Mouse (Mus musculus): Measurements from ENCODE around the gene Nlgn2. TPM values are rescaled to one million over a fixed set of nuclear protein-coding genes. Genes with fewer than 3 reads are reported as not detected.

The Nlgn2 gene
- total RNA-seq (2021): 1 to 10 TPM; 6.8 to 7.4 TPM
- long read RNA-seq, experiment 1, partial matches to known transcripts: 0 of 2 reads
- long read RNA-seq, experiment 1, other reads (novel, unspliced or antisense): 2 of 2 reads
- long read RNA-seq, experiment 2, partial matches to known transcripts: 0 of 4 reads
- long read RNA-seq, experiment 2, other reads (novel, unspliced or antisense): 4 of 4 reads

DNA sequence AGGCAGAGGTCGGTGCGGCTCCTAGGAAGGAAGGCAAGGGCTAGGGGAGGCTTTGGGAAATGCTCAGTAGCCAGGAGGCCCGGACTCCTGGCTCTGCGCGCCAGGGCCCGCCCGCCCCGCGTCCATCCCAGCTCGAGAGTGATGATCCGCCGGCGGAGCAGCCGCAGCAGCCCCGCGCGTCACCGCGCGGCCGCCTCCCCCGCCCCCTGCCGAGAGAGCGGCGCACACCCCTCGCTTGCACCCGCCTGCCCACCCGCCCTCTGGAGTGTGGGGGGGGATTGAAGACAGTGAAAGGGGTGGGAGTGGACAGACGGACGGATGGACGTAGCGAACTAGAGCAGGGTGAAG lies at the start of gene Nlgn2:
Gene Nlgn2 (minus strand): TSS at position 181 of the 348 bp plus-strand sequence.
- DNase-seq: no peak
- intact Hi-C loops (cut with DNase I; ENCODE audit: low total_unique reads): loop anchor here (5.0 kb wide), 1 partner anchor 35 kb away; the partner anchor contains the start of gene Fgf11

DNA sequence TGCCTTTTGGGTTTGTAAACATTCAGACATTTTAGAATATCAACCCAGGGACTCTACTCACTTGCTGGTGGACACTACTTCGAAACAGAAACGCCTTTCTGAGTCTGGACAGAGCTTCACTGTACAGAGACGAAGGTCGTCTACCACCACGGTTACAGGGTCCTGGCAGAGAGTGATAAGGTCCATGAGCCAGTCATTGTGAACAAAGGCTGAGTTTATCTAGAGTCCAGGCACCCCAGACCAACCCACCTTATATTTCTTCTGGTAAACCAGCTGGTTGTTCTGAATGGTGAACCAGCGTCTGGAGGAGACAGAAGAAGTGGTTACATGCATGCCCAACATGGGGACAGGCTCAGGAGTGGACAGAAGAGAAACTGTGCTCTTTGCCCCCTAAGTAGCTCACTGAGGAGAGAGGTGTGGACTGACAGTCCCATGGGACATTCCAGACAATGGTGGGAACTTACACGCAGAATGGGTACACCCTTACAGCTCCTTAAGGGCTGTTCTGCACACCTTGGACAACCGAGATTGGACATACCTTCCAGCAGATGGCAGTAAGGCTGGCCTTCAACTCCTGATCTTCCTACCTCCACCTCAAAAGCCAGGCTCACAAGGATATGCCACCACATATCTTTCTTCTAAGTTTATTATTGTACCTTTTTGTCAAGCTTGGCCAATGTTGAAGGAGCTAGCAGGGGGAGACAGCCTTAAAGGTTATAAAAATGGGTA lies 49.5 kb upstream of the Nlgn2 start:
- no peak for DNase-seq
- intact Hi-C loops (cut with DNase I; ENCODE audit: low total_unique reads): no loop called here

DNA sequence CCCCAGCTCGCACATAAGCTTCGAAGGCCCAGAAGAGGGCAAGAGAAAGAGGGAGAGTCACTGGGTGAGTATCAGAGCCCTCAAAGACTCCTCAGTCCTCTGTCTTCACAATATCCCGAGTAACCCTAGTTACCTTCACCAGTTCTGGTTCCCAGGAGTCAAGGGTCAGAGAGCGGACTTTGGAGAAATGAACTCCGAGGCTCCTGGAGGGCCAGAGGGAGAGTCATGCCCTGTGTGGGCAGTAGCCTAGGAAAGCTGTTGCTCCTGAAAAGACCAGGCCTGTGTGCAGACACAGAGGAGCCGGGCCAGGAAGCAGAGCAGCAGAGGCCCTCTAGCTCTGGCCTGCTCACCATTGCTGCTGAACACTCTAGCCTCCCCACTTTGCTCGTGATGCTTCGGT lies 47.1 kb upstream of the Nlgn2 start:
- intact Hi-C loops (cut with DNase I; ENCODE audit: low total_unique reads): no loop called here
- no peak for DNase-seq

DNA sequence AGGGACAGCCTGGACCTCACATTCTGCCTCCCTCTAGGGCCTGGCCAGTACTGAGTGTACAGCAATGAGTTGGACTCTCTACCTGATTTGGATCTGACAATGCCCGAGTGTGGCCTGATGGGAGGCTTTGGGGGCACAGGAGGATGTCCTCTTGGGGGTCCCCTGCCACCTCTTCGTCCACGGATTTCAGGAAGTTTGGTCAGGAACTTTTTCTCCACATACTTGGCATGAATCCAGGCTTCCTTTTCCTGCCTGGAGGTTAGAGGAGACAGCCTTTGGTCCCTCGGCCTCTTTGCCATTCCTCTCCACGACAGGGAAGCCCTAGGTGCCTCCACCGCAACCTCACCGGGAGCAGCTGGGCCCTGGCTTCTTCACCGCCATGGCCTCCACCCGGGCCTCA lies 46.7 kb upstream of the Nlgn2 start:
- intact Hi-C loops (cut with DNase I; ENCODE audit: low total_unique reads): no loop called here
- DNase-seq: no peak

DNA sequence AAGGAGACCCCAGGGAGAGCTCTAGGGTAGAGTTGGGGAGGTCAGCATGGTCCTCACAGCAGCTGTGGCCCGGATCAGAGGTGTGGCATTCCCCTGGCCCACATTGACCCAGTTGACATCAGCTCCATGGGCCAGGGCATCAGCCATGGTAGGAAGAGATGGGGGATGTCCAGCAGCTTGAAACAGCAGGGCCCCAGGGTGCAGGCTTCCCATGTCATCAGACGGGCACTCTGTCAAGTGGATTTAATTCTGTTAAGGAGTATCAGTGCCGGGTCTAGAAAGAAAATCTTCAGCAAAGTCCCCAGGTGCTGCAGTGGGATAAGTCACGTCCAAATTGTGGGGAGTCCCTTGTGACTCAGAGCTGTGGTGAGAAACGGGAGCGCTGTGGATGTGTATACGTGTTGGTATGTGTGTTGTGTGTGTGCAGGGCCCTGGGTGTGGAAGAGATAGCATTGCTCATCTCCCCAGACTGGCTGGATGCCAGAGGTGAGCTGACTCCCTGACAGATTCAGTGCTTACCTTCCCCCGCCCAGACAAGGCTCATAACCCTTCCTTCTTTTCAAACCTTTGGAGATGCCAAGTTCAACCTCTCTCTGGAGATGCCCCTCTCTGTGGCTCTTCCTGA lies 46.1 kb upstream of the Nlgn2 start:
- no peak for DNase-seq
- intact Hi-C loops (cut with DNase I; ENCODE audit: low total_unique reads): no loop called here

DNA sequence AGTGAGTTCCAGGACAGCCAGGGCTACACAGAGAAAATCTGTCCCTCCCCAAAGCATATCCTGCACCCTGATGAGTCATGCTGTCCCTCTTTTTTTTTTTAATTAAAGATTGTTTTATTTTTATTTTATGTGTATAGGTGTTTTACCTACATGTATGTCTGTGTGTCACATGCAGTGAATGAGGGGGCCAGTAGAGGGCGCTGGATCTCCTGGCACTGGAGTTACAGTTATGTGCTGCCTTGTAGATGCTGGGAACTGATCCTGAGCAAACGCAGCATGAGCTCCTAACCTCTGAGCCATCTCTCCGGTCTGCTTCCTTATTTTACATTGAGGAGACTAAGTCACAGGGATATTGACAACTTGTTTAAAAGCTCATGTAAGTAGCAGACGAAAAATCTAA lies 45.5 kb upstream of the Nlgn2 start:
- DNase-seq: no peak
- intact Hi-C loops (cut with DNase I; ENCODE audit: low total_unique reads): no loop called here

DNA sequence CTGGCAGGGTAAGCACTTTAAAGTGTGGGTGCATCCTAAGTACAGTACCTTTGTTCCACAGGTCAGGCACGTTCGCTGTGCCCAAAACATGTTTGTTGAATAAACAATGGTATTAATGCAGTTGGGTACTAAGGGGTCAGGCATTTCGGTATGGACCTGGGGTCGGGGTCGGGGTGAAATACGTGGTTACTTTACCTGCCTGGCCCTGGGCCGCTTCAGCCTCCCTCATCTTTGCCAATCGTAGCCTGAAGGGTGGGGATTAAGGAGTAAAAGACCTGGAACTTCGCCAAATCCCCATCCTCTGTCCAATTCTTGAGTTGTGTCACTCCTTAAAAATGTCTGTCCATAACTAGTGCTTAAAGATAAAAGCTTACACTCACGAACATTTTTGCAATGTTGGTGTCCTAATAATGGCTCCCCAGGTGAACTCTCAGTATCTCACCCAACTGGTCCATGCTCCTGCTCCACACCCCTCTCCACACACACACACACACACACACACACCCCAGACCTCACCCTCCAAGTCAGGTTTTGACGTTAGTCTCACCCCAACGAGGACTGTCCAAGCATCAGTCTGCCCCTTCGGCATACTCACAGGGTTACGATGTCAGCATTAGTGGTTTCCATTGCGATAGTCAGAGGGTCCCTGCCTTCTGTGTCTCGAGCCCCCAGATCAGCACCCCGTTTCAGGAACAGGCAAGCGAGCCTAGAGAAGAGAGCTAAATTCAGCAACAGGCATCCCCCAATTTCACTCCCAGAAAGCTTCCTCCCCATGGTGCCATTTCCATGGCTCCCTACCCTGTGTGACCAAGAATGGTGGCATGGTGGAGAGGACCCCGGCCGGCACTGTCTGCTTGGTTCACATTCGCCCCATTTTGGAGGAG lies 44.4 kb upstream of the Nlgn2 start:
- no peak for DNase-seq
- intact Hi-C loops (cut with DNase I; ENCODE audit: low total_unique reads): no loop called here

DNA sequence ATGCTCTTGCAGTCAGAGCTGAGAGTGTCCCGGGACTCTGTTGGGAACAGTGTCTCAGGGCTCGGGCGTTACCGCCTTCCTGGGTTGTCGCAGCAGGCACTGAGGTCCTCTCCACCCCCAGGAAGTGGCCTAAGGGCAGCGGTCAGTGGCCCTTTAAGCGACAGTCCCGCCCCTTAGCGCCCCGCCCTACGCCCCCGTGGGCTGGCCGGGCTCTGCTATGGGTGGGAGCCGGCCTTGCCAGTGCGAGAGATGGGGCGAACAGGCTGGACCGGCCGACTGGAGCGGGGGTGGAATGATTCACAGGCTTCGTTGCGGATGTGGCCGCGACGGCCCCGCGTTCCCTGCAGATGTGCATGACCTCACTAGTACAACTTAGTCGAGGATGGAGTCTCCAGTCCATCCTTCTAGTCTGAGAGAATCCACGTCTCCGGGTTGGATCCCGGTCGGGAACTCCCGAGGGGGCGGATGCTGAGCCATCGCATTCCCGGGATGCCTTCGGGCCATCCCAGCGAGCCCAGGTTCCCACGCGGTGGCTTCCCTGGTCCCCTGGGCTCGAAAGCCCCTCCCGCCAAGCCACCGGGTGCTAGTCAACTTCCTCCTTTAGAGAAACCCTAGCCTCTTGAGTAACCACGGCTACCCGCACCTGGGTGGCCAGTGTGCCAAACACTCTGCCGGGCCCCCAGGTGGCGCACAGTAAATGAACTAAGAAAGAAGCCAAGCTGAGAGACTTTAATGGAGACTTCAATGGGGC lies 43.4 kb upstream of the Nlgn2 start, which contains the start of gene Kctd11:
Gene Kctd11 (minus strand): TSS at position 554 of the 751 bp plus-strand sequence.
- intact Hi-C loops (cut with DNase I; ENCODE audit: low total_unique reads): no loop called here
- DNase-seq: peak; percentile 93

DNA sequence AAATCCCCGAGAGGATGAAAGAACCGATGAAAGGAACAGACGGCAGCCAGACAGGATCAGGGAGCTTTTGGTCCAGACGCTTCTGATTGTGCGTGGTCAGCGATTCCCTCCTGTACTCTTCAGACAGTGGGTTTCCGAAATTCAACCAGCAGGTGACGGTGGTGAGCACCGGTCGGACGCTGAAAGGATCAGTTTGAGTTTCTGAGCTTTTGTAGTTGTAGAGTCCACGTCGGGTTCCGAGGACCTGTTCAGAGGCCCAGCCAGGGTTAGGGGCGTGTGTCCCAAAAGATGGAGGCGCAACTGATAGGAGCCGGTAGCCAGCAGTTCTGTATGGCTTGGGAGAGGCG lies 42.9 kb upstream of the Nlgn2 start:
- intact Hi-C loops (cut with DNase I; ENCODE audit: low total_unique reads): no loop called here
- peak; percentile 67 for DNase-seq

DNA sequence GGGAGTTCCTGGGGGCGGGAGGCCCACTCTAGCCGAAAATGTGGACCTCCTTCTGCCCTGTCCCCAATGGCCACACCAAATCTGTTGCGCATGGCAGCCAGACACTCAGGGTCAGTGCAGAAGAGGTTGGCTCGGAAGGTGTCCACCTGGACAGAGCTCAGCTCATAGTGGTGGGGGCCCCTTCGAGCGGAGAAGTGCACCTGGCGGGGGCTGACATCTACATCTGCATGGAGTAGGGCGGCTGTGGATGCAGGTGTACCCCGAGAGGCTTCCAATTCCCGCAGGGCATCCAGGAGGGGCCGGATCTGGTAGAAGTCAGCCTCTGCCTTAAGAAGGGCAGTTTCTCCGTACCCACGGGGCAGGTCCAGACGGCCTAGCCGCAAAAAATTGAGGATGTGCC lies 42.1 kb upstream of the Nlgn2 start:
- intact Hi-C loops (cut with DNase I; ENCODE audit: low total_unique reads): loop anchor here (5.0 kb wide), 1 partner anchor 67 kb away; no protein-coding TSS in a partner anchor
- DNase-seq: no peak

DNA sequence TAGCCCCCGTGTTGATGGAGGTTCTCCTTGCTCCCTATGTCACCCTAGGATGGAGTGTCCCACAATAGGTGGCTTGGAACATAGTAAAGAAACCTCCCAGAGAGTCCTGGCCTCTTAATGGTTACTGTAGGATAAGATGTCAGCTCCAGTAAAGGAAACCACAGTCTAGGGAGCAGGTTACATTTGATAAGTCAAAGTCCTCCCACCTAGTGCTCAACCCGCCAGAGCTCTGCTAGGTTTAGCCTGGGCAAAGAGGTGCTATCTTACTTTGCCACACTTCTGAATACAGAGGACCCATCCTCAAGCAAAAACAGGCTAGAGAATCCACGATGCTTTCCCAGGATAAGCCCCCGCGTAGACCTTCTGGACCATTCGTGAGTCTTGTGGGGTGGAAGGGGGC lies 41.4 kb upstream of the Nlgn2 start:
- no peak for DNase-seq
- intact Hi-C loops (cut with DNase I; ENCODE audit: low total_unique reads): loop anchor here (5.0 kb wide), 1 partner anchor 67 kb away; no protein-coding TSS in a partner anchor

DNA sequence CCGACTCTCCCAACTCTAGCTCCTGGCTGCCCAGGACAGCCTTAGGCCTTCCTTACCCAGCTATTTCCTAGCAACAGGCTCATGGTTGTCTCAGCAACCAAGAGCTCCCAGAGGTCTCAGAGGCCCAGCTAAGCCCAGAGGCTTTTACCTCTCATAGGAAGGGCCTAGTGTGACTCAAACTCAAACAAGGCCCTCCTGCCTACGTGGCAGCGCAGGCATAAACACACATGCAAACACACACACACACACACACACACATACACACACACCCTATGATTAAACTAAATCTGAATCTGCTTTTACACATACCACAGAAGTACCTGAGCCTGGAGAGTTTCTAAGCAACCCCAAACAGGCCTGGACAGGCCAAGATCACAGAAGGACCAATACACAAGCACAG lies 40.8 kb upstream of the Nlgn2 start:
- no peak for DNase-seq
- intact Hi-C loops (cut with DNase I; ENCODE audit: low total_unique reads): loop anchor here (5.0 kb wide), 1 partner anchor 66 kb away; no protein-coding TSS in a partner anchor

DNA sequence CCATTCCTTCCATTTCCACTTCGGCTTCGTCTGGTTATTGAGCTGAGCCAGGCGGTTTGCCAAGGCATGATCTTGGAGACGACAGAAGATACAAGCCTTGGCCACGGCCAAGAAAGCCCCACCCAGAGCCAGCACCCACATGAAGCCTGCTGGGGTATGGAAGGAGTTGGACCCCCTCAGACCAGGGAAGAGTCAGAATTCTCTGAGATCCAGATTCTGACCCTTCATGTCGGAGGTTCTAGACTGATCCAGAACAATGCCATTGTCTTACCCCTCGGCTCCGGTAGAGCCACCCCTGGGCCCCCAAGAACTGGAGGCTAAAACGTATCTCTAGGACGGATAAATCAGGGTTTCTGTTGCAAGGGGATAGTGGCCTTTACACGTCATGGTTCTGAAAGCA lies 40.3 kb upstream of the Nlgn2 start, which contains the start of gene Tmem95:
Gene Tmem95 (minus strand): TSS at position 141 of the 400 bp plus-strand sequence.
- no peak for DNase-seq
- intact Hi-C loops (cut with DNase I; ENCODE audit: low total_unique reads): loop anchor here (5.0 kb wide), 1 partner anchor 66 kb away; no protein-coding TSS in a partner anchor

DNA sequence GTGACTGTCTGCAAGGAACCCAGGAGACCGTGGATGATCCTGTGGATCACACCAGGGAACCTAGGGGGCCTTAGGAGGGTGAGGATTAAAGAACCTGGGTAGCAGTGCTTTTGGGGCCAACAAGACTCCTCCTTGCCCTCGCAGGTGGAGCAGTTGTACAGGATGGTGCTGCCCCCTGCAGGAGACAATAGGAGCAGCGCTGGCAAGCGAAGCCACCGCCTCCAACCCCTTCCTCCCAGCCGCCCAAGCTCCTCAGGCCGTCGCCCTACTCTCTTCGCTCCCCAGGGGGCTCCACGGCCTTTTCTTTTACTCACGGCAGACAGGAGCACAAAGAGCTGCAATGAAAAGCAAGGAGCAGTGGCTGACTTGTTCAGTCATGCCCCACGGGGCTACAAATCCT lies 39.3 kb upstream of the Nlgn2 start:
- peak; percentile 86 for DNase-seq
- intact Hi-C loops (cut with DNase I; ENCODE audit: low total_unique reads): loop anchor here (5.0 kb wide), 1 partner anchor 65 kb away; no protein-coding TSS in a partner anchor

DNA sequence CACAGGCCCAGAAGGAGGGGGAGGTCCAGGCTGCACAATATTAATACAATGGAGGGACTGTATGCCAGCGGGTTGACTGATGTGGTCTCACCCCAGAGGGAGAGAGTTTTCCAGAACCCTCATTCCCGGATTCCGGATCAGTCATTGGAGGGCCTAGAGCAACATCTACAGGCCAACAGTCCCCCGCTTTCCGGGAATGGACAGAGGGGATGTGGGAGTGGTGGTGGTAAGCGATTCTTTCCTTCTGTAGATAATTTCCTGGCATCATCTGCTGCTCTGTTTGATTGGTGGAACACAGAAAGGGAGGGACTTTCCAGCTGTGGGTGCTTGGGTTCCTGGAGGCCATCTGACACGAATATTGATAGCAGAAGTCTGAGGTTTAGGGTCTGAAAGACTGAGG lies 38.6 kb upstream of the Nlgn2 start:
- DNase-seq: no peak
- intact Hi-C loops (cut with DNase I; ENCODE audit: low total_unique reads): loop anchor here (5.0 kb wide), 1 partner anchor 64 kb away; no protein-coding TSS in a partner anchor

DNA sequence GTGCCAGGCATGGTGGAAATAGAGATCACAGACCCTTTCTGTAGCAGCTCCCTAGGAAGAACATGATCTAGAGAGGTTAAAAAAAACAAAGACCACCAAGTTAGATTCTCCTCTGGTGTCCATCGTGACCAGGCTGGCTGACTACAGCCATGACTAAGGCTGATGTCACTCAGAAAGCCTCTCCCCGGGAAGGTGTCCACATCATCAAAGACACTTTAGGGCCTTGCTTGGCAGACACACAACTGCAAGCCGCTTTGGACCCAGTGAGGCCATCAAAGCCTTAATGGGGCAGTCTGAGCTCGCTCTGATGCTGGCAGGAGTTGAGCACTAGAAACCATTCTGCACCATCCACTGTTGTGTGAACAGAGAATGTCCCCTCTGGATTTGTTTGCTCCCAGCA lies 34.9 kb upstream of the Nlgn2 start:
- intact Hi-C loops (cut with DNase I; ENCODE audit: low total_unique reads): no loop called here
- no peak for DNase-seq

DNA sequence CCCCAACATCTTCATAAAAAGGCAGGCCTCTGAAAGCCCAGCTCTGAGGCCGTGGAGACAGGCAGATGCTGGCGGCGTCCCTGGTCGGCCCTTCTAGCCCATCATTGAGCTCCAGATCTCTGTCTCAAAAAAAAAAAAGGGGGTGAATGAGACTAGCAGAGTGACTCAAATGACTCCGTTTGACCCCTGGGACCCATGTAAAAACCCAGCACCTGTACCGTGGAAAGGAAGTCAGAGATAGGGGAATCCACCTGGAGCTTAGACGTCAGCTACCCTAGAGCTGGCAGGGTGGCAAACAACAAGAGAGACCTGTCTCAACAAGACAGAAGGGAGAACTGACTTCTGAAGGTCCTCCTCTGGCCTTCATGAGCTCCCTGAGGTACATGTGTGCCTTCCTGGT lies 34.2 kb upstream of the Nlgn2 start:
- DNase-seq: no peak
- intact Hi-C loops (cut with DNase I; ENCODE audit: low total_unique reads): no loop called here

DNA sequence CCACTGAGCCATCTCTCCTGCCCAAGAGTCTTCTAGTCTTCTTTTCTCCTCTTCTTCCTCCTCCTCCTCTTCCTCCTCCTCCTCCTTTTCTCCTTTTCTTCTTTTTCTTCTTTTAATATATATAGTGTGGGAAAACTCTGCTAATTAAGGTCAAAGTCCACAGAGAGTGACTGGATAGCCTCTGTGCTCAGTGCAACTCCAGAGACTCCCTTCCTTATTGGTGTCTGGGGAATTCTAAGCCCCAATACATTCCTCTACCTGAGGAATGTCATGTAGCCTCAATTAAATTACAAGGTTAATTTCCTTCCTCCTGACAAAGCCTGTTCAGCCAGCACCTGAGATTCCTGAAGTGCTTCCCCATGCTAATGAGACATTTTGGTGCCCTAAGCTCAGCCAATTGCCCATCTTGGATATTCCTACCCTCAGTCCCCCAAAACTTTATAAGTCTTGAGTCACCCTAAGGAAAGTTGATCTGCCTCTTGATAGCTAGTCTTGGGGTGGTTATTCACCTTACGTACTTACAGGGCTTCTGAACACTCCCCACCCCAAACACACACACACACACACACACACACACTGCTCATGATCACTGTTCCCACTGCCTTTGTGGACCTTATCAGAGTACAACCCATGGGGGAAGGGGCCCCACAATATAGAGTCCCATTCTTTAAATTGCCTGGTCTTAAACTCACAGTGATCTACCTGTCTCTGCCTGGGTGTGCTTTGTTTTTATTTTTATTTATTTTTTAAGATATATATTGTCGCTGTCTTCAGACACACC lies 32.9 kb upstream of the Nlgn2 start:
- intact Hi-C loops (cut with DNase I; ENCODE audit: low total_unique reads): no loop called here
- DNase-seq: no peak
